Mouse (Mus musculus) c-Kit-negative CD71-positive TER-119-positive erythroid progenitor cells, embryonic 14.5 days (primary cell): ENCODE data around the gene Arhgef7.

Experiments used
- DNase-seq: peaks from one replicate; pipeline ENCODE4 v3.0.0-alpha.2; 2013; ENCODE audit warnings: low read depth, low spot score

Arhgef7 gene

GRCm38 (mm10) chr8:11727651-11728481 lies at the start of gene Arhgef7:
Gene Arhgef7, plus strand, starts transcription at chr8:11727721.
- DNase-seq: no peak

DNA sequence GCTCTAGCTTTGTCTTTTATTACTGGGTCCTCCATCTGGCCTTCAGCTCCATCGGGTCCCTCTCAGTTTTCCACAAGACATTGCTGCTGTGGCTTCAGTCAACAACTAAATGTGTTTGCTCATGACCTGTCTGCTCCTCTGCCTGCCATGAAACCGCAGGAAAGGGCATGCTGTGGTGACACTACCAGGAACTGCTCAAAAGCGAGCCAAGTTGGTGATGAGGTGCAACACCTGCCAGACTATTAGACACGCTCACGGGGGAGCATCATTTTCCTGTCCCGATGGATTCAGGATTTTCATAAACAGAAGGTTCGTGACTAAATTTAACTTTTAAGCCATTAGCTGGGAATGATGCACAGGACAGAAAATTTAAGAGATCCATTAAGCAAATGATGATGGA lies 43.0 kb upstream of the Arhgef7 start:
- no peak for DNase-seq

- no peak for DNase-seq
Measured at GRCm38 (mm10) chr8:11687251-11687650, 40.3 kb upstream of the Arhgef7 start.

- DNase-seq: no peak
Measured at GRCm38 (mm10) chr8:11689945-11690344, 37.6 kb upstream of the Arhgef7 start.

DNA sequence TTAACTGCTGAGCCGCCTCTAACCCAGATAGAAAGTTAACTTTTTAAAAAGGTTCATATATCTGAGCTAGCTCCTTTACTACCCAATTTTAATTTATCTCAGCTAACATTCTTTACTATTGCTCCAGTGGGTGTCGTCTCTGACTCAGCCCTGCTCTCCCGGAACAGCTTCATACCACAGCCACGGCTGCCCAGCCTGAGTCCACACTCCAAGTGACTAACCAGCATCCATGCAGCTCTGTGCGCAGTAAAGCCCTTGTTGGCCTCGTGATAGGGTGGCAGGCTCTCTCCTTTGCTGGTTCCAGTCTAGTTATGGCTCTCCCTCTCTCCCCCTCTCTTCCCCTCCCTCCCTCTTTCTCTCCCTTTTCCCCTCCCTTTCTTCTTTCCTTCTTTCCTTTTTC lies 36.2 kb upstream of the Arhgef7 start:
- DNase-seq: no peak

DNA sequence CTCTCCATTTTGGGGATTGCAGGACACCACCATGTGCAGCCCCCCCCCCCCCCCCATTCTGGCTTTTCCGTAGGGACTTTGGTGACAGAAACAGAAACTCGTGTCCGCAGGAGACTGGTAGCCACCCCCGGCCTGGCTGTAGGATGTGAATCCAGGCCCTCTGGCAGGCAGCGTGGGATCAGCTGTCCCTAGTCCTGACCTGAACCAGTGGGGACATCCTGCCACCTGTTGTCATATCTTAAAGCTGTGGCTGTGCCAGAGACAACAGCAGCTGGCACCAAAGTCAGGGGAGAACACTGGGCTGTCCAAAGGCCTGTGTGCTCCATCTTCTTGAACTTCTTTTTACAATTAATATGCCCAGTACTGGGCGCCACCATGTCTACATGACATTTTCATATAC lies 35.8 kb upstream of the Arhgef7 start:
- no peak for DNase-seq

DNA sequence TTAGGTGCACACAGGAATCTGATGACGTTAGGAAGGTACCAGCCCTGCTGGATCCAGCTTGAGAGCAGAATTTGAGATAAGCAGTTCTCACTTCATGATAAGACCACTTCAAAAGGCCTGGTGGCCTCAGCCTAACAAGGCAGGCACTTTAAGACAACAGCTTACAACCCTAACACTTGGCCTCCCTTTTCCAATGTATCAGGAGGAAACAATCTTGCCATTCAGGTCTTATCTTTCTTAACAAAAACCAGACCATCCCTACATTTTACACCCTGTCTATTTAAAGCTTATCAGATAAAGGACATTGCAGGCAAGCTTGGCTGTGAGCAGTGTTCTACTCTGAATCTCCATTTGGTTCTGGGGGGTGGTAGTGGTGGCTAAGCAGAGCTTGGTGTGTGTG lies 35.1 kb upstream of the Arhgef7 start:
- DNase-seq: no peak

GRCm38 (mm10) chr8:11693972-11694371 lies 33.5 kb upstream of the Arhgef7 start:
- DNase-seq: no peak

GRCm38 (mm10) chr8:11696176-11696575 lies 31.3 kb upstream of the Arhgef7 start:
- DNase-seq: no peak

GRCm38 (mm10) chr8:11697467-11697866 lies 30.1 kb upstream of the Arhgef7 start:
- DNase-seq: no peak

DNA sequence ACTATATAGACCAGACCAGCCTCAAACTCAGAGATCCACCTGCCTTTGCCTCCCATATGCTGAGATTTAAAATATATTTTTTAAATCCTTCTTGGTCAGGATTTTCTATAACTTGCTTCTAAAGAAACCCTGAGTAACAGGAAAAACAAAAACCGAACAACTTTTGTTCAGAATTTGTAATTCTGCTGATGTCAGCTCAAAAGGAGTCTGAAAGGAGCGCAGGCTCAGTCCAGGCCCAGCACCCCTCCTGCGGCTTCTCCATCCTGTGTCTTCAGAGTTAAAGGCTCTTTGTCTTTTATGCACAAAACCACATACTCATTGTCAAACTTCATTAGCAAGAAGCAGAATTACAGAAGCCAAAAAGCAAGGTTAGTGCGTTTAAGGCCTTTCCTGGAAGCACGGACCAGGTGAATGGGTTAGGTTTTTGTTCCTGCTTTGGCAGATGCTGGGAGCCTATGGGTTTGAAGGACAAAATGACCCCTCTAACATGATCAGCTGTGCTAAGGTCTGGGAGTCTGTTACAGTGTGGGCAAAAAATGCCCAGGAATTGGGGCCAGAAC lies 28.0 kb upstream of the Arhgef7 start:
- no peak for DNase-seq

DNA sequence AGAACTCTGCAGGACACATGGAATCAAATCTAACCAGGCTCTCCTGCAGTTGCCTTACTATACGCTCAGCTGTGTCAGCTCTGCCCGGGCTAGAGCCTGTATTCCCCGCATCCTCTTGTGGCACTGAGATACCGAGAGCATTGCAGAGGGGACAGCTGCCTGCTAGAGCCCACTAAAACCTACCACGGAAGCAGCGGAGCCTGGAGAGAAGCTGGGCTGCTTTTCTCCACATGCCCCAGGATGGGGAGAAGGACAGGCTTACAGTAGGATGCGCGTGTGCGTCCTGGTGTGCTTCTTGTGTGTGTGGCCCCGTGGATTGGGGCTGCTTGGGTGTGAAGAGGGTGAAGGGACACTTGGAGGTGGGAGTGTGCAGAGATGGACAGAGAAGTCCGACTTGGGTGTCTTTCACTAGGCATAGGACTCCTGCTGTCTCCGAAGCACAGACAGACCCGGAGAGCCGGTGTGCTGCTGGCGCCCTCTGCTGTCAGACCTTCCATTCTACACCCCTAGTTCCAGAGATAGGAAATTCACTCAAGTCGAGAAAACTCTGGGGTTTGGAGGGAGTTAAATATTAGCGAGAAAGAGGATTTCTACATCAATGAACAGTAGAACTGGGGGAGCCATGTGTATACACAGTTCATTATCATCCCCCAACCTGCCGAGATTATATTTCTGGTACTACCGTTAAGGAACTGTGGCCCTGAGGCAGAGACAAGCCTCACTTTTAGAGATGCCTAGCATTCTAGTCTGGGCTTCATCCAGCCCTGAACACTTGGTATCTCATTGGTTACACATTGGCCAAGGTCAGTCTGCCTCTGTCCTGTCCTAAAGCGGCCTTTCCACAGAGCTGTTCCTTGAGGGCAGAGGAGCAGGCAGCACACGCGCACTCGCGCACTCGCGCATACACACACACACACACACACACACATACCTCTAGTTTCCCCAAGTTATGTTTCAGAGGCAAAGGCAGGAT lies 27.2 kb upstream of the Arhgef7 start:
- DNase-seq: peak; percentile 26

- DNase-seq: no peak
Measured at GRCm38 (mm10) chr8:11701033-11701362, 26.5 kb upstream of the Arhgef7 start, which contains the start of gene 1700016D06Rik. Gene 1700016D06Rik, minus strand, starts transcription at chr8:11701063.

- DNase-seq: no peak
Measured at GRCm38 (mm10) chr8:11701428-11701827, 26.1 kb upstream of the Arhgef7 start.

- no peak for DNase-seq
Measured at GRCm38 (mm10) chr8:11703789-11704188, 23.7 kb upstream of the Arhgef7 start.

DNA sequence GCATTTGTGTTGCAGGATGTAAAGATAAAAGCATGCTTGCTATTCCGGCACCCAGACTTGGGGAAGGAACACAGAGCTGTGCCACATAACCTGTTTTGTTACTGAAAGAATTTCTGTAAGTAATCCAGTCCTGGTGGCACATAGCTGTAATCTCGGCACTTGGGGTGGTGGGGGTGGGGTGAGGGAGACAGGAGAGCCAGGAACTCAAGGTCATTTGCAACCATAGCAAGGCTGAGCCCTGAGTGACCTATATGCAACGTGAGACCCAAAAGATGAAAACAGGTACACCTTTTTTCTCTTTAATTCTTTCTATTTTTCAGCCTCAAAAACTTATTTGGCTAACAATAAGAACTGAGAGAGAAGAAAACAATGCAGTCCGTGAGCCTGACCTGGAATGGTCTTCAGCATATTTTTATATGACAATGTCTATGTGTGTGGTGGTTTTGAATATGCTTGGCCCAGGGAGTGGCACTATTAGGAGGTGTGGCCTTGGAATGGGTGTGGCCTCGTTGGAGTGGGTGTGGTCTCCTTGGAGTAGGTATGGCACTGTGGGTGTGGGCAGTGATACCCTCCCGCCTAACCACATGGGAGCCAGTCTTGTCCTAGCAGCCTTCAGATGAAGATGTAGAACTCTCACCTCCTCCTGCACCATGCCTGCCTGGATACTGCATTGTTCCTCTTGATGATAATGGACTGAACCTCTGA lies 22.7 kb upstream of the Arhgef7 start:
- no peak for DNase-seq

DNA sequence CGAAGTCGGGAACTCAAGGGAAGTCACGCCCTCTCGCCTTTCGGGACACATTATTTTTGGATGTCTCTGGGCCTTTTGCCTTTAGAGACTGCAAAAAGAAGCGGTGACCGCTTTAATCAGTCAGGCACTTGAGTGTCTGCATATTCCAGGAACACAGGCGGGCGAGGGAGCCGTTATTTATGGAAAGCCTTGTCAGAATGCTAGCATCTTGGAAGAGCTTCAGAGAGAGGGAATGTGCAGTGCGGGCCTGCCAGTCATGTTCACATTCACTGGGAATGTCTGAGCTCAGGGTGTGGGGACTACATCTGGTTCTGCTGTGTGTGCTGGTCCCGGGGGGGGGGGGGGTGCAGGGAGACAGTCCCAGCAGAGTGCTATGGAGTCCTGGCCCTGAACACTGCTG lies 21.7 kb upstream of the Arhgef7 start:
- DNase-seq: no peak

DNA sequence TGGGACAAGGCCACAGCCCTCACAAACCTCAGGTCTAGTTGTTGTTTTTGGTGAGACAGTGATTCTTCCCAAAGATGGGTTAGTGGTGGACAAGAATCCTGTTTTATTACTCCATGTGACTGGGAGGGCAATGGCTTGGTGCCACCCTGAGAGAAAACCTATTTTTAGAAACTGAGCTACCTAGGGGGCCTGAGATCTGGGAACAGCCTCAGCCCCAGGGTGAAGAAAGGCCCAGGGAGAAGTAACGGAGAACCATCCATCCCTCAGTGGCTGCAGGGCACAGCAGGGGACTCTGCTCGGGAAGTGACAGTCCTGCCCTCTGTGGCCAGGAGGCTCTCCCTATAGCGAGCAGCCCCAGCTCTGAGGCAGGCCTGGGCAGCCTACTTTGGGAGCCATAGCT lies 19.8 kb upstream of the Arhgef7 start:
- no peak for DNase-seq

DNA sequence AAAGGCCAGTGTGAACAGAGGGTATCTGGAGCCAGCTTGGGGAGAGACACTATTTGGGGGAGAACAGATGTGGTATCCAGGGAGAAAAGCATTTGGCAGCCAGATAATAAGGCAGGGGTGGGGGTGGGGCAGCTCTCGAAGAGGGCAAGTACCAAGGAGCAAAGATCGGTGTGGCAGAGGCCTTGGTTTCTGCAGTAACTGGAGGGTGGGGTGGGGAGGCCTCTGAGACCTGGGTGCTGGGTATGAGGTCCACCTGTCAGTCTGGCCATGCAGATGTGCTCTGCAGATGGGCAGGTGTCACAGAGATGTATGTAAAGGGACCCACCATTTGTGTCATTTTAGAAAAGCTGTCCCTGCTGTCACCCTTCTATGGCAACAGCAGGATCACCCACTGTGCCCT lies 18.7 kb upstream of the Arhgef7 start:
- no peak for DNase-seq

GRCm38 (mm10) chr8:11709542-11709941 lies 18.0 kb upstream of the Arhgef7 start:
- no peak for DNase-seq

DNA sequence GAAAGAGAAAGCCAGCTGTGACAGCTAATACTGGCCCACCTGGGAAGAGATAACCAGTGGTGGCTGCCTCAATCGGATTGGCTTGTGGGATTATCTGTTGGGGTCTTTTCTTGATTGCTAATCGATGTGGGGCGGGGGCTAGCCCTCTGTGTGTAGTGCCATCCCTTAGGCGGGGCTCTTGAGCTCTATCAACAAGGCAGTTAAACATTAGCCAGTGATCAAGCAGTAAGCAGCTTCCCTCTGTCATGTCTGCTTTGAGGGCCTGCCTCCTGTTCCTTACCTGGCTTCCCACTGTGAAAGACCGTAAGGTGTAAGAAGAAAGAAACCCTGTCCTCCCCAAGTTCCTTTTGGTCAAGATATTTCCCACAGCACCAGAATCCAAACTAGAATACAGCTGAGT lies 17.1 kb upstream of the Arhgef7 start:
- no peak for DNase-seq

DNA sequence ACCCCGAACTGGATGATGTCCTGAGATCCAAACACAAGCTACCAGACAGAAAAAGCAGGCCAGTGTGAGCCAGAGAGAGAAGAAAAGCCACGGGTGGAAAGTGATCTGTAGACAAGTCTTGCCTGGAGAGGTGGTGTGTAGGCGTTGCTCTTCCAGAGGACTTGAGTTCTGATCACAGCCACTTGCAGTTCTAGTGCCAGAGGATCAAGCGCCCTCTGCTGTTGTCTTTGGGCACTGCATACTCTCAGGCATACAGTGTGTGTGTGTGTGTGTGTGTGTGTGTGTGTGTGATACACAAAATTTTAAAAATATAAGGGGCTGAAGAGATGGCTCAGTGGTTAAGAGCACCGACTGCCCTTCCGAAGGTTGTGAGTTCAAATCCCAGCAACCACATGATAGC lies 15.3 kb upstream of the Arhgef7 start:
- peak; percentile 12 for DNase-seq
